5 mouse cellular contexts compared by ENCODE assay signal in genomic region chr6:72068436-72068835, GRCm38 (mm10).
"Had no signal": no experiment of that assay in that cellular context is flagged by ENCODE, and none has a peak within 500 bp of the region (broad histone marks: within the 10 kb centered on the region; RNA-seq: fewer than 3 reads in every experiment).

No protein-coding gene starts in this region.

- H3K4me3 ChIP-seq: limb, embryonic 15.5 days; liver, embryonic 12.5 days; midbrain, embryonic 12.5 days had no signal

- DNase-seq: right cerebral cortex, postnatal 25 days; thymus, postnatal 36 days had no signal

- H3K27me3 ChIP-seq: limb, embryonic 15.5 days; liver, embryonic 12.5 days; midbrain, embryonic 12.5 days had no signal

- H3K36me3 ChIP-seq: limb, embryonic 15.5 days; liver, embryonic 12.5 days; midbrain, embryonic 12.5 days had no signal

- H3K4me2 ChIP-seq: limb, embryonic 15.5 days; liver, embryonic 12.5 days; midbrain, embryonic 12.5 days had no signal
